Mouse (Mus musculus) heart, adult 18-20 months (tissue): ENCODE data around the gene Alpl. TPM values are rescaled to one million over a fixed set of nuclear protein-coding genes. Genes with fewer than 3 reads are reported as not detected.

Experiments
- DNase-seq, 2 experiments: peaks; one replicate each; pipeline ENCODE4 v3.0.0; 2021 to 2022; ENCODE audit warnings: mixed read lengths in 1 of 2
- long read RNA-seq, 2 experiments: library from polyadenylated mRNA; stranded (forward); transcript quantifications; one replicate each; pipeline ENCODE4 v2.0.0; 2021
- total RNA-seq, 2 experiments: library from RNA; stranded (reverse); gene quantifications; 2 replicates each; pipeline ENCODE4 v1.2.3; 2021

Gene Alpl
- total RNA-seq, result 10 to 100 TPM; 55.4 to 56.0 TPM
- long read RNA-seq, experiment 1, transcript Alpl-201 (12 exons, 2,522 nt), result major isoform, 5 of 44 reads
- long read RNA-seq, experiment 1, partial matches to known transcripts, result 6 of 44 reads
- long read RNA-seq, experiment 1, other reads (novel, unspliced or antisense), result 33 of 44 reads
- long read RNA-seq, experiment 2, partial matches to known transcripts, result 10 of 31 reads
- long read RNA-seq, experiment 2, other reads (novel, unspliced or antisense), result 20 of 31 reads

DNA sequence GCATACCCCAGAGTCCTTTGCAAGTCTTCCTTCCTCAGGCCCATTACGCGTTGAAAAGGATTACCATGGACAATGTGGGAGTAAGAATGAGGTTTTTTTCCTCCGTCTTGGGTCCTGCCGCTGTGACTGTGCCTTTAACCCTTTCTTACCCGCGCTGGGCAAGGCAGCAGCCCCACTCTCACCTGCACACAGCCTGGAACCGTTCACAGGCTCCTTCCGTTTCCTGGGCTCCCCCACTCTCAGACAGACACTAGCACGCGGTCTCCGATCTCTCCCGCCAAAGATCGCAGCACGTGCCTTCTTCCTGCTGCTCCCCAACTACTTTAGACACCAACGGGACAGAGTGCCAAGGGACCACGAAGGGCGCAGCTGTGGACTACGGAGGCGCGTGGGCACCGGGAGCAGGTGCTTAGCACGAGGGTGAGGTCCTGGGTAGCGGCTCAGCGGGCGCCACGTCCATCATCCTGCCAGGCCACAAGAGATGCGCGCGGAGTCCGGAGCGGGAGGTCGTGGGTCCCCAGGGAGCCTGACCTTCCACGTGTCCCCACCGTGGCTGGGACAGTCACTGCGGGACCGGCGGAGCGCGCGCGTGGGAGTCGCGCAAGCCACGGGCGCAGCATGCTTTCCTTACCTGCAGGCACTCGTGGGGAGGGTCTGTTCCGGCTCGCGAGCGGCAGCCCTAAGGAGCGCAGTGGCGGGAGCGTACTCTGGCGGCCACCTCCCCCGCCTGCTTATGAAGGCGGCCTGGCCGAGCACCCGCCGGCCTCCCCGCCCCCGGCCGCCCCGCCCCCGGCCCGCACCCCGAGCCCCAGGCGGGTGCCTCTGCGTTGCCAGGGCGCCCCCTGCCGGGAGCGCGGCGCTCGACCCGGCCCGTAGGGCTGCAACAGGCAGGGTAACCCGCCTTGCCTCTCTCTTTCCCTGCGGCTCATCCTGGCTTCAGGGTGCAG is at the start of gene Alpl:
Gene Alpl (minus strand): TSS at position 774 of the 947 bp plus-strand sequence.
- DNase-seq, result peak; percentile 67 to 82

DNA sequence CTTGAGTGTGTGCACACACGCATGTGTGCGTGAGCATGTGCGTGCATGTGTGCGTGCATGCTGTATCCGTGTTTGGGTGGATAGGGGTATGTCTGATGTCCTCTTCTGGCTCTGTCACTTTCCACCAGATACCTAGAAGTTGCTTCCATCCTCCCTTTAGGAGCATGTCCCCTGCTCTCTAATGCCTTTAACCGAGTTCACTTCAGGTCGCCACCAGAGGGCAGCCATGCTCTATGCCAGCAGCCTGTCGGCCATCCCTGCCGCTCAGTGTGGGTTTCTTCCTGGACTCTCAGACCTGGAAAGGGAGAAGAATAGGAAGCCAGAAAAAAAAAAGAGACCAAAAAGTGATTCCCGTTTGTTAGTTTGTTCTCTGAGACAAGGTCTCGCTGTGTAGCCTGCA is 48.5 kb upstream of the Alpl start:
- peak; percentile 78 to 86 for DNase-seq

DNA sequence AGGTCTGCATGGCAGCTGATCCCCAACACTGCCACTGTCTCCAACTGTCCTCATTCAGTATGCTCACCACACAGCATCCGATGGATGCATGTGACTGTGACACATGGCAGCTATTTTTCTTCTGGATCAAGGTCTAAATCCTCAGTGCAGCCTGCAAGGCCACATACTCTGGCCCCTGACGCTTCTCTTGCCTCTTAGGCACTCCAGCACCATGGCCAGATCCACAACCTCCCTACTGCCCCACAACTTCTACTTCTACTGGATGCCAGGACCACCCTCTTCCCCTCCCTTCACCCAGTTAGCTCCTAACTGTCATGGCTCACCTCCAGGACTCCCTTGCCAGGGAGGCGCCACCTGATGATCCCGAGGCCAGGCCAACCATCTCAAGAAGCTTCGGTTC is 43.3 kb upstream of the Alpl start:
- no peak for DNase-seq

DNA sequence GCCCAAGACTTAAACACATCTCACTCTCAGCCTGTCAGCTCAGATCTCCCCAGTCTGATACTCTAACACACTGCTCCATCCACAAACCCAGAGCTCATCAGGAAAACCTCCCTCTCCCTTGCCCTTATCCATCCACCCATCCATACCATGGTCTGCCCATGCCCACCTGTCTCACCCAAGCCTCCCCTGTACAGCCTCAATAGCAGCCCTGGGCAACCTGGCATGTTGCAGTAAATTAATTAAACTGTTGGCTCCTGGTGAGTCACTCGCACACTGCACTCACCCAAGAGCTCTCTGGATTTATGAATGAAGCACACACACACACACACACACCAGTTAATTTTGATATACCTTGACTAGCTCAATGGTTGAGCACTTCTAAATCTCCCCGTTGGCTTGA is 42.6 kb upstream of the Alpl start:
- DNase-seq, result no peak

DNA sequence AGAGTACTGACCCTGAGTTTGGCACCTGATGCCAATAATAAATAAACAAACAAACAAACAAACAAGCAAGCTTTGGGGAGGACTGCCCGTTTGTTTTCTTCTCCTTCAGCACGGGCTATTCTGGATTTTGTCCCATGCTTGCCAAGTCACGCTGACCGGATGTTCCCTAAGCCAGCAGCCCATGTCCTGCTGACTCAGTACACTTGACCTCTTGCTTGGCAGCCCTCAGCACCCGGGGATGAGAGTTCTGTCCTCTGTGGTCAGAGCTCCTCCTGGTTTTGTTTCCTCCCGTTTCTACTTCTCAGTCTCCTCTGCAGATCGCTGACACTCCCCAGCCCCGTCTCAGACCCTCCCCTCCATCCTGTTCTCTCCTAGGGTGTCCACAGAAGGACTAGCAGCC is 41.6 kb upstream of the Alpl start:
- peak; percentile 81 to 89 for DNase-seq

DNA sequence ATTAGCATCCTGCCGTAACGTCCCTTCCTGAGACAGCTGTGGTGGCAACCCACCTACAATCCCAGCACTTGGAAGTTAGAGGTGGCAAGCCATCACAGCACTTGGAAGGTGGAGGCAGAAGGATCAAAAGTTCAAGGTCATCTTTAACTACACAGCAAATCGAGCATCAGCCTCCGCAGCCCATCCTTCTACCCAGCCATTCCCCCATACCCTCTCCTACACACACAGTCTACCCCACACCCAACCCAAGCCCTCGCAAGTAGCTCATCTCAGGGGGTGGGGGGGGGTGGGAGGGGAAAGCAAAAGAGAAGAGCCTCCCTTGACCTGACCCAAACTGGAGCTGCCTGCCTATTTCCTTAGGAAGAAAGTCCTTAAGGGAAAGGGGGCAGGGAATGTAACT is 40.6 kb upstream of the Alpl start:
- DNase-seq, result no peak

DNA sequence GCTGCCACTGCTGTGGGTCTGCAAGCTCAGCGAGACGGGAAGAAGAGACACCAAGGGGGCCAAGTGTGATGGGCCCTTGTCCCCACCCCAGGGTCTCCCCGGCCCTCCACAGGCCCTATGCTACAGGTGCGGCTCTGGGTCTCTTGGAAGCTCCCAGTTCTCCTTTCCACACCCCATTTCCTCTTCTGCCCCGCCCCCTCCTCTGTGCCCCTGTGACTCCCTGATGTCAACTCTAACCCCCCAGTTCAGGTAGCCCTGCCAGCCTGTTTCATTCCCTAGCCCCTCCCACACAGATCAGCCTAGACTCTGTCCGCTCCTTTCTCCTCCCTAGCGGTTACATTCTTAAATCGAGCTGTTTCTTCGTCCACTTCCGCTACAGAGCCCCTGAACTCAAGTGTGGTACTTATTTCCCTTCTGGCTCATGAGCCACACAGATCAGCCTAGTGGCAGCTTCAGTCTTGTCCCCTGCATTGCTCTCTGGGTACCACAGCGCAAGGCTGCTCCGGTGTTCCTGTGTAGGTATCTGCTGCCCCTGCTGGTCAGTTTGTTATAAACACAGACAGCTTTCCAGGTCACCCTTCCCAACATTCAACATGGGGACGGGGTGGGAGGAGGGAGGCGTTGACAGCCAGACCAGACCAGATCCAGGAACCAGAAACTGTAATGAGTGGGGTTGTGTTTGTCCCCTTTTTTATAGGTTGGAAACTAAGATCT is 39.6 kb upstream of the Alpl start:
- peak; percentile 85 to 89 for DNase-seq

DNA sequence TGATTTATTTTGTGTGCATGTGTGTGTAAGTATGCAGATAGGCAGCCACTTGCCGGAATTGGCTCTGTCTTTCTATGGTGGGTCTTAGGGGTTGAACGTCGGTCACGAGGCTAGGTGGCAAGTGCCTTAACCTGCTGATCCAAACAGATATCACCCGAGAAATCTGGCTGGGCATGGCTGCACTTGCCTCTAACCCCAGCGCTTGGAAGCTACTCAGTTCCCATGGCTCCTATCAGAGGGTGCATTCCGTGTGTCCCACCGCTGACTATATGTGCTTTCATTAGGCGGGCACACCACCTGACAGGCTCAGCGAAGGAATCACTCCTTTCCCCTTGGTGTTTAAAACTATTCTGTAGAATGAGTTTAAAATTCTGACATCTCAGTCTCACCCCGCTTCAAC is 35.4 kb upstream of the Alpl start:
- DNase-seq, result no peak

DNA sequence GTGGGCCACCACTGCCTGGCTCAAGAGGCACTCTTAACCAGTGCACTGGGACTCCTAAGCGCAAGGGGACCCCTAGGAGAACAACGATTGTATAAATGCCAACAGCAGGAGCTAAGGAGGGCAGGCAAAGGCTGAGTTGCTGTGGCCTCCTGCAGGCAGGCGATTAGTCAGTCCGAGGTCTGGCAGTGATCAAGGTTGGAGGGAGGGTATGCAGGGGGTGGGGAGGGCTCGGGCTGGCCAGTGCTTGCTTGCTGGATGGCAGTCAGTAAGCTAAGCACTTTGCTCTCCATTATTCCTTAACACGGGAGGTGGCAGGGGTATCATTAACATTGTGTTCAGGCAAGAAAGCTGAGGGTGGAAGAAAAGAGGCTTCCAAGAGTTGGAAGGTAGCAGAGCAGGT is 34.2 kb upstream of the Alpl start:
- DNase-seq, result no peak

DNA sequence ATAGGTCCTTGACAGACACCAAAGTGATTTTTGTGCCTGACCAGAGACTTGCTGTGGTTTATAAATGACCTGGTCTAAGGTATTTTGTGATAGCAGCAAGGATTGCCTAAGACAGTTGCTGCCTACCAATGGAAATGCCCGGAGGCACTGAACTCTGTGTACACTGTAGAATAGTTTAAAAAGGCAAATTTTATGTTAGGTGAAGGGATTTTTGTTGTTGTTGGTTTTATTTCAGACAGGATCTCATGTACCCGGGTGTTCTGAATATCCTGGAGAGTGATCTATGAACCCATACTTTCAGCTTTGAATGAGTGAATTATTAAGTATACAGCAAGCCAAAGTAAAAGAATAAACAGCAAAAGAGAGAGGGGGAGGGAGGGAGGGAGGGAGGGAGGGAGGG is 28.7 kb upstream of the Alpl start:
- DNase-seq, result no peak

DNA sequence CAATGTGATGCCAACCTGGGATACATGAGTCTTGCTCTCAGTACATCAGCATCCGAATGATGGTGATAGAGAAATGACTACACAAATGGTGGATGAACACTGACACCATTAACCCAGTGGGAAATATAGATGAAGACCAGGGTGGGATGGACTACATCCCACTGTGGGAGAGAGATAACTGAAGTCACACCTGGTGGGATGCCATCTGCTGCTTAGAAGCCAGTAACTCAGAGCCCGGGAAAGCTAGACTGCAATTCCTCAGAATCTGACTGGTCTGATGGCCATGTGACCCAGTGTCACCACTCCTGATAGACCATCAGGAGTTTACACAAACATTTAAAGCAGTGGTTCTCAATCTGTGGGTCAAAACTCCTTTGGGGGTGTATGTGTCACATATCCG is 27.4 kb upstream of the Alpl start:
- no peak for DNase-seq

DNA sequence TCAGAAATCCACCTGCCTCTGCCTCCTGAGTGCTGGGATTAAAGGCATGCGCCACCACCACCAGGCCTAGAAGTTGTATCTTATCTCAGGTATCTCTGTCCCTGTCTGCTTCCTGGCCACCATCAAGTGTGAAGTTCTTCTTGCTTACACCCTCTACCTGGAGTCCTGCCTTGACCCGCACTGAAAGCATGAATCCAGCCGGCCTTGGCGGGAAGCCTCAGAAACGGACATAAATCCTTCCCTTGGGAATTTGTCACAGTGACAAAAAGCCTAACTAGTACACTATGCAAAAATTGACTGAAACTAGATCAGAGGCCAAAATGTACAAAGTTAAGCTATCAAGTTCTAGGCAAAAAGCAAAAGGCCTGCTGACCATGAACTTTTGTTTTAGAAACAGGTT is 26.4 kb upstream of the Alpl start:
- no peak for DNase-seq

DNA sequence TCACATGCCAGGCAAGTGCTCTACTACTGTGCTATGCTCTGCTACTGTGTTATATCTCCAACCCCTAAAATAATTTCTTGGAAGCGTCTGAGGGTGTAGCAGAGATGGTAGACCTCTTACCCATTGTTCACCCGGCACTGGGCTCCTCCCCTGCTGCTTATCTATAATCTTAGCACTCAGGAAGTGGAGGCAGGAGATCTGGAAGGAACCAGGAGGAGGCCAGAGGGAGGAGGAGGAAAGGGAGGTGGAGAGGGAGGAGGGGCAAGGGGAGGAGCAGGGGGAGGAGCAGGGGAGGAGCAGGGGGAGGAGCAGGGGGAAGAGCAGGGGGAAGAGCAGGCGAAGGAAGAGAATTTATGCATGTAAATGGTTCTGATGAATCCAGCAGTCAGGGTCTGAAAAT is 24.5 kb upstream of the Alpl start:
- DNase-seq, result peak in 1 of 2 experiments; percentile 61

DNA sequence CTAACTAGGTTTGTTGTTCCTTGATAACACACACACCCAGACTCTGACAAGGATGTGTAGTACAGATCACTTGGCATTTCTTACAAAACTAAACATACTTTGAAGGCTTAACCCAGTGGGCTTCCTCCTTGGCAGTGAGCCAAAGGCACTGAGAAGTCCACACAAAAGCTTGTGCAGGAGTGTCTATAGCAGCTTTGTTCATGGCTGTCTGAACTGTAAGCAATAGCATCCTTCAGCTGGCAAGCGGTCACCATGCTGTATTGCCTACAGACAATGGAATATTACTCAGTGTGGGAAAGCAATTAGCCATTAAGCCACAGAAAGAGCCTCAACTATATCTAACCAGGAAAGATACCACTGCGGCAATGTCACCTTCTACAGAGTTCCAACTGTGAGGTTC is 23.3 kb upstream of the Alpl start:
- no peak for DNase-seq

DNA sequence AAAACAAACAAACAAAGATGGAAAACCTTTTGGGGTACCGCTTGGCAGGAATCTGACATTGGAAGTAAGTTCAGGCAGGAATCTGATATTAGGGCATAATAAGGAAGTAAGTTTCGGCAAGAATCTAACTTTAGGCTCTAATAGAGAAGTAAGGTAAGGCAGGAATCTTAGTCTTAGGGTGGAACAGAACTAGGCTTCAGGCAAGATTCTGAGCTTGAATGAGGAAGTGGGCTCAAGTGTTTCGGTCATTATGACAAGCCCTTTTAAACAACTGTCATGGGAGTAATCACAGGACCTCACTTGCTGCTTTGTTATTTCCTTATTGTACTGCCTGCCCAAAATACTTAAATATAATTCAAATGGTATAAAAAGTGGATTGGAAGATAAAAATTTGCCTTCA is 22.2 kb upstream of the Alpl start:
- DNase-seq, result no peak

DNA sequence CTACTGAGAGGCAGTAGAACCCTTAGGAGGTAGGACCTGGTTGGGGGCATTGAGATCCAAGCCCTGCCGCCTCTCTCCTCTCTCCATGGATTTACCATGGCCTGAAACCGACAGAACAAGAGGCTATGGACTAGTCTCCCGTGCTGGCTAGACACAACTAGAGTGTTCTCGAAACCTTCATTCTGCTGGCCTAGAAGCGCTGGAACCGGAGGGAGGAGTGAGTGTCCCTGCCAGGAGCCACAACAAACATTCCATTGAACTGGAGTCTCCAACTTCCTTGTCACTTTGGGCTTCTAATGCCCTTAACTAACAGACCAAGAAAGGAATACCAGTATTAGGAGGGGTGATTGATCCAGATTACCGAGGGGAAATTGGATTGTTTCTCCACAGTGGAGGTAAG is 20.0 kb upstream of the Alpl start:
- DNase-seq, result peak; percentile 52 to 56

DNA sequence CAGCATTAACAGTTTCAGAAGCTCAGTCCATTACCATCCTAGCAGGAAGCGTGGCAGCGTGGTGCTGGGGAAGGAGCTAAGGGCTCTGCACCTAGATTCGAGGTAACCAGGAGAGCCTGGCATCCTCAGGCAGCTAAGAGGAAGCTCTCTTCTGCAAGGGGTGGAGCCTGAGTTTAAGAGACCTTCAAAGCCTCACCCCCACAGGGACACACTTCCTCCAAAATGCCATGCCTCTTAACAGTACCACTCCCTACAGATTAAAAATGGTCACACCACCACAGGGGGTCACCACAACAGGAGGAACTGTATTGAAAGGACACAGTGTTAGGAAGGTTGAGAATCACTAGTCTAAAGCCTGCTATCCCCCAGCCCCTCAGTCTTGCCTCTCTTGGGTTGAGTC is 19.3 kb upstream of the Alpl start:
- no peak for DNase-seq

DNA sequence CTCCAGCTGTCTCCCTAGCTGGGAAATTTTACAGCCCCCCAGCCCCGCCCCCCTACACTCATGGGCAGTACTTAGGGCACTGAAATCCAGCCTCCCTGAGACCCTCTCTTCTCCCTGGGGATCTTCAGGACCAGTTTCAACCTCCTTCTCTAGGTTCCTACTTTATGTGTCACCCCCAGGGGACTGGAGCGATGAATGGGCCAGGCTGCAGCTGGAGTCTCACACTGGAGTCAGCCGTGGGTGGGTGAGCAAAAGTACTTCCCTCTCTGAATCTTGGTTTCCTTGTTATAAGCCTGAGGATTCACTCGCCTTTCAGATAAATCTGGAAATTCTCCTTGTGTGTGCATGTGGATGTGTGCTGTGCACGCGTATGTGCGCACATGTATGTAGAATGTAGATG is 18.0 kb upstream of the Alpl start:
- peak in 1 of 2 experiments; percentile 57 for DNase-seq

DNA sequence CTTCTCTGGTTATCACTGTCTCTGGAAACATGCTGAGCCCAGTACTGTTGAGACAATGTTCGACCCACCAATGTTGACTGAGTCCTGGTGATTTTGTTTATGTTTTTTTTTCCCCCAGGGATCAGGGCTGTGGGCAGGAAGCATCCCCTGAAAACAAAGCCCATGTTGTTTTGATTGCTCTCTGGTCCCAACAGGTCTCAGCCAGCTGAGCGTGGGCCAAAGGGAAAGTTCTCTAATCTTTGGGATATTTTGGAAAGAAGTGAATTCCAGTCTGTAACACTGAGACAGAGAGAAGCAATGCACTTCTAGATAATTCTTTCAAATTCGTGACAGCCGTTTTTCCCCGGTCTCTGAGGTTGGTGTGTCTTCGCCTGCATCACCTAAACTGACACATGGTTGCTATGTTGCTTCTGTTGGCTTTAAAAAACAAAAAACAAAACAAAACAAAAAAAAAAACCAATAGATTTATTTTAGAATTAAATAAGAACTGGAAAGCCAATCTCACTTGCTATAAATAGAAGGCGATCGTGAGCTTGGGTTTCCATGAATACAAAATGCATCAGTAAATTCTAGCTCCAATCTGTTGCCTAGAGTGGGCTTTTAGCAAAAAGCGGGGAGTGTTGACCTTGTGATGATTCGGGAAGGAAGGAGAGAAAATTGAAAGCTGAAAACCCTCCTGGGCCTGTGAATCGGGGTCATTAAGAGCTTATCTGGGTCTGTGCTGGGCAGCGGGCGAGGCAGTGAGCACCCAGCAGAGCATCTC is 16.9 kb upstream of the Alpl start:
- peak; percentile 70 to 75 for DNase-seq

DNA sequence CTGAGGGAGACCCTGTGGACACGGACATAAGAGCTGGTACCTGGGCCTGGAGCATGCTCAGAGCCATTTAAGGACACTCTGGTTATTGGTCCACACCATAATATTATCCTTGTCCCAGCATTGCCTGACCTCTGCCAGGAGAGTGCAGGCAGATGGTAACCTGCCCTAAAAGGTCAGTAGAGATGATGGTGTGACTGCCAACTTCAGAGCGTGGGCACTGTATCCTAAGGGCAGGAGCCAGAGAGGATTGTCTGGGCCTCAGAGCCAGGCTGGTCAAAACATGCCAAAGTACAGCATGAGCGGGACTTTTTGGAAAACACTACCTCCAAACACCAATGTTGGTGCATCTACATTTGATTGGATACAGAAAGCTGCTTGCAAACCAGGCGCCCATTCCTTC is 13.8 kb upstream of the Alpl start:
- no peak for DNase-seq

DNA sequence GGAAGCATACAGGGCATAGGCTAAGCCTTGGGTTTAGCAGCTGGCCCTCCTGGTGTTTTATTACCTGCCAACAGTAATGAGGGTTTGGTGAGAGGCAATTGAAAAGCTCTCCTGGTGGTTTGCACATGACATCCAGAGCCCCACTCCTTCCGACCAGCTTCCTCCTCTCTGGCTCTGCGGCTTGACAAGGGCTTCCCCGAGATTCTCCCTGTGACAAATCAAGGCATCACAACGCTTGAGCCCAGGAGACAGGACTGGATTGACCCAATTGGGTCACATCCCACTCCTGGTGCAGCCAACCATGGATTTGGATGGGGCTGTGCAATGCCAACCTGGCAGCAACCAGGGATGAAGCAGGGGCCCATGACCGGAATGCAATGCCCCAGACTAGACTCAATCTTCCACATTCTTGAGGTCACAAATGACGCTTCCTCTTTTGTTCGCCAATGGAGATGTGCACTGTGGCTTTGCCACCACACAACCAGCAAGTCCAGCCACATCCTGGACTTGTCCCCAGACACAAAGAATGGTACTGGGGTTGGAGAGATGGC is 11.2 kb upstream of the Alpl start:
- no peak for DNase-seq

DNA sequence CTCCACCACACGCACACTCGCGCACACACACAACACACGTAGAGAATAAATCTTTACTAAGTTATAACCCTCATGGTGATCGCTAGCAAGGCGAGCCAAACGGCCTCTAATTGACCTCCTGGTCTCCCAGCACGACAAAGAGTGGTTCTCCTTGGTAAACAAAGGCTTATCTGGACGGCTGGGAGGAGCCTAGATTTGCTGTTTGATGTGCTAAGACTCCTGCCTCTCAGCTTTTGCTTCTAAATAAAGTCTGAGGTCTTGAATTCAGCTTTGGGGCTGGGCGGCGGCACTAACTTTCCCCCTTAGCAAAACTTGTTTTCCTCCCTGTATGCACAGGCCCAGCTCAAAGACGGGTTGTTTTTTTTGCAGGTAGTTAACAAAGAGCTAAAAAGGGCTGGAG is 5.0 kb upstream of the Alpl start:
- DNase-seq, result no peak
